Mouse (Mus musculus) regulatory T cell (primary cell): ENCODE results near the gene Sigmar1.
"Not testable (repeated sequence)": the region's sequence is repeated elsewhere in the genome, so short reads cannot be mapped to it uniquely, and the experiment has no call there.

Experiments used
- in situ Hi-C: fragments of 300-600 bp; cut with MboI, MseI; formaldehyde crosslinking; loops from one replicate; pipeline ENCODE4 v1.15.1; 2025; ENCODE audit warnings: high pct_unique_total_duplicates

The Sigmar1 gene

GRCm38 (mm10) chr4:41688562-41688961, 67.4 kb downstream of the Sigmar1 start:
- in situ Hi-C loops, result not testable (repeated sequence)
